Mouse (Mus musculus) intestine, embryonic 16.5 days (tissue): ENCODE data around the gene Nat8f4. TPM values are rescaled to one million over a fixed set of nuclear protein-coding genes. Genes with fewer than 3 reads are reported as not detected.

ENCODE experiments used
- ATAC-seq: fragments of 200-750 bp; cut with Nextera tagmentation; 2 replicates; pipeline ENCODE4 v1.8.0; 2017; ENCODE audit warnings: moderate TSS enrichment, moderate library complexity
- H3K27ac ChIP-seq: fragments of 300-500 bp; sonication (generic); 2 replicates; pipeline ENCODE4 v1.5.1; 2014; ENCODE audit warnings: mild to moderate bottlenecking, low read length
- H3K27me3 ChIP-seq: fragments of 300-500 bp; sonication (generic); replicated peaks from 2 replicates; pipeline ENCODE4 v1.6.1; 2014; ENCODE audit warnings: low read length, control low read depth, mixed read lengths; ENCODE audit not compliant: control insufficient read depth, insufficient read depth
- H3K36me3 ChIP-seq: fragments of 300-500 bp; sonication (generic); 2 replicates; pipeline ENCODE4 v1.6.1; 2014; ENCODE audit warnings: low read length, control low read depth; ENCODE audit not compliant: control insufficient read depth, insufficient read depth
- H3K4me1 ChIP-seq: fragments of 300-500 bp; sonication (generic); 2 replicates; pipeline ENCODE4 v1.6.1; 2014; ENCODE audit warnings: low read length, control low read depth, mixed read lengths; ENCODE audit not compliant: control insufficient read depth, insufficient read depth
- H3K4me2 ChIP-seq: fragments of 300-500 bp; sonication (generic); 2 replicates; pipeline ENCODE4 v1.6.1; 2014; ENCODE audit warnings: low read depth, low read length, control low read depth
- H3K4me3 ChIP-seq: fragments of 300-500 bp; sonication (generic); 2 replicates; pipeline ENCODE4 v1.5.1; 2014; ENCODE audit warnings: mild to moderate bottlenecking, low read length
- H3K9ac ChIP-seq: fragments of 300-500 bp; sonication (generic); 2 replicates; pipeline ENCODE4 v1.6.1; 2014; ENCODE audit warnings: low read depth, low read length
- H3K9me3 ChIP-seq: fragments of 300-500 bp; sonication (generic); 2 replicates; pipeline ENCODE4 v1.6.1; 2016; ENCODE audit warnings: low read length, control low read depth; ENCODE audit not compliant: control insufficient read depth
- WGBS: fragments of 180-500 bp; shearing (Covaris S2); extraction: QIAGEN DNeasy Blood & Tissue Kit; methylation state at CpG from one replicate; pipeline ENCODE4 v1.1.7; 2014; 5-methylcytosine and 5-hydroxymethylcytosine counted together
- polyA plus RNA-seq: library from polyadenylated mRNA; unstranded; fragments of >200 nt; fragmentation: Nextera tagmentation; extraction: Ambion mirVana; gene quantifications from 2 replicates; pipeline ENCODE4 v1.2.1, GENCODE M21; 2015

The Nat8f4 gene
- polyA plus RNA-seq, 1 experiment from 2014 or later = 6.4 TPM

GRCm38 (mm10) chr6:85853481-85853880 is 51.2 kb downstream of the Nat8f4 start:
- Histone ChIP-seq H3K4me1 (no peaks in the 10 kb centered on the region), H3K27ac (no peak overlapping the region), H3K36me3 (no peaks in the 10 kb centered on the region), H3K9ac (no peak overlapping the region), H3K27me3 (no peaks in the 10 kb centered on the region), H3K9me3 (no peaks in the 10 kb centered on the region), H3K4me2 (no peak overlapping the region), H3K4me3 (no peak overlapping the region)
- 72% methylated on average over 3 of the region's 3 CpGs for WGBS
- no peak for ATAC-seq

- Histone ChIP-seq H3K4me3 (no peak overlapping the region), H3K9me3 (no peaks in the 10 kb centered on the region), H3K9ac (no peak overlapping the region), H3K4me1 (no peaks in the 10 kb centered on the region), H3K27ac (no peak overlapping the region), H3K4me2 (no peak overlapping the region), H3K27me3 (no peaks in the 10 kb centered on the region), H3K36me3 (no peaks in the 10 kb centered on the region)
- 73% methylated on average over 7 of the region's 7 CpGs for WGBS
- no peak for ATAC-seq
Measured at GRCm38 (mm10) chr6:85851062-85851773, 53.5 kb downstream of the Nat8f4 start.

- H3K27ac ChIP-seq = no peak overlapping the region
- H3K4me3 ChIP-seq = no peak overlapping the region
- no peaks in the 10 kb centered on the region for H3K36me3 ChIP-seq
- no peaks in the 10 kb centered on the region for H3K4me1 ChIP-seq
- WGBS = 37% methylated on average over 2 of the region's 2 CpGs
- no peak overlapping the region for H3K4me2 ChIP-seq
- no peaks in the 10 kb centered on the region for H3K9me3 ChIP-seq
- no peak for ATAC-seq
- H3K9ac ChIP-seq = no peak overlapping the region
- H3K27me3 ChIP-seq = no peaks in the 10 kb centered on the region
Measured at GRCm38 (mm10) chr6:85849240-85849639, 55.4 kb downstream of the Nat8f4 start.

Other genes with a start within 250 kb of the Nat8f4 start
- gene Nat8f7, start 191.7 kb downstream of the Nat8f4 start, polyA plus RNA-seq = 0.21 TPM in 1 of 2 replicates, not detected in the other
- 0.09 TPM in 1 of 2 replicates, not detected in the other for gene Nat8f3, start 139.1 kb downstream of the Nat8f4 start, polyA plus RNA-seq
- gene Nat8f6, start 83.9 kb downstream of the Nat8f4 start, polyA plus RNA-seq = not detected in 2 replicates
- 0.59 and 0.65 TPM in 2 replicates for gene Nat8f5, start 83.9 kb downstream of the Nat8f4 start, polyA plus RNA-seq
- 7.3 and 12.6 TPM in 2 replicates for gene Nat8, start 72.8 kb downstream of the Nat8f4 start, polyA plus RNA-seq
- gene Nat8f2, start 35.7 kb downstream of the Nat8f4 start, polyA plus RNA-seq = 0.04 TPM in 1 of 2 replicates, not detected in the other
- 48.4 and 53.3 TPM in 2 replicates for gene Tprkb, start 7.0 kb upstream of the Nat8f4 start, polyA plus RNA-seq
- gene Nat8f1, start 10.8 kb upstream of the Nat8f4 start, polyA plus RNA-seq = 12.0 and 14.0 TPM in 2 replicates
- 34.2 and 41.1 TPM in 2 replicates for gene Dusp11, start 56.8 kb upstream of the Nat8f4 start, polyA plus RNA-seq
- not detected in 2 replicates for gene Figla, start 111.3 kb upstream of the Nat8f4 start, polyA plus RNA-seq
- 5.5 and 8.0 TPM in 2 replicates for gene Add2, start 123.8 kb upstream of the Nat8f4 start, polyA plus RNA-seq